Mouse (Mus musculus): Measurements from ENCODE around the gene Mms22l. TPM values are rescaled to one million over a fixed set of nuclear protein-coding genes. Genes with fewer than 3 reads are reported as not detected.

Gene Mms22l
- total and polyA plus RNA-seq, 3 experiments: 0.35 to 0.65 (median 0.45) TPM

GRCm38 (mm10) chr4:24577594-24577993, 81.3 kb downstream of the Mms22l start:
- H3K36me3 ChIP-seq (ENCODE audit: control insufficient read depth, insufficient read depth, low read length): no peaks in the 10 kb centered on the region
- no peaks in the 10 kb centered on the region for H3K27me3 ChIP-seq (ENCODE audit: control insufficient read depth, insufficient read depth, low read length)
- no peaks in the 10 kb centered on the region for H3K4me1 ChIP-seq (ENCODE audit: control insufficient read depth, insufficient read depth, low read length)
- intact Hi-C loops (cut with DNase I): no loop called here
- H3K27ac ChIP-seq: no peak overlapping the region
- DNase-seq: no peak
- H3K9ac ChIP-seq (ENCODE audit: low read depth, low read length): no peak overlapping the region
- WGBS: 92% methylated on average over 5 of the region's 5 CpGs
- H3K4me3 ChIP-seq: no peak overlapping the region
- H3K79me2 ChIP-seq (replicated peaks; ENCODE audit: control insufficient read depth, insufficient read depth, low read length): no peaks in the 10 kb centered on the region
- TF ChIP-seq CTCF (IDR thresholded peaks at IDR 0.05) (no peak), EP300 (IDR thresholded peaks at IDR 0.05; ENCODE audit: insufficient read depth, low read depth, low read length) (no peak), POLR2A (IDR thresholded peaks at IDR 0.05; ENCODE audit: insufficient read depth, low read depth, low read length) (no peak)

DNA sequence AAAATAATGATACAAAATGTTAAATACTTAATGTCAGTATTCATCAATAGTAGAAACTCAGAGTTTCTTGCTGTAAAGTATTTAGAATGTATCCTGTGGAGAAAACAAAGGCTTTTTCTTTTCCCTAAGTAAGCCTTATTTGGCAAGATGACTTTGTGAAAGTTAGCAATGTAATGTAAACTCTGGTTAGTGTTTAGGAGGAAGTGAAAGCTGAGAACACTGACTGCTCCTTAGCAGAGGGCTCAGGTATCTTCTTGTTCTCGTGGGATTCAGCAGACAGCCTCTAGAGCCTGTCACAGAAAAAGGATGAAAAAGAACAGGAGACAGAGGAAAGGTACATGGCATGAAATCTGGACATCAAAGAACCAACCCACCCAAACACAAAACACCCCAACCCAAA, 86.0 kb downstream of the Mms22l start:
- TF ChIP-seq CTCF (IDR thresholded peaks at IDR 0.05) (no peak), POLR2A (IDR thresholded peaks at IDR 0.05; ENCODE audit: insufficient read depth, low read depth, low read length) (no peak), EP300 (IDR thresholded peaks at IDR 0.05; ENCODE audit: insufficient read depth, low read depth, low read length) (no peak)
- DNase-seq: no peak
- H3K79me2 ChIP-seq (replicated peaks; ENCODE audit: control insufficient read depth, insufficient read depth, low read length): no peaks in the 10 kb centered on the region
- H3K36me3 ChIP-seq (ENCODE audit: control insufficient read depth, insufficient read depth, low read length): no peaks in the 10 kb centered on the region
- H3K4me1 ChIP-seq (ENCODE audit: control insufficient read depth, insufficient read depth, low read length): no peaks in the 10 kb centered on the region
- no peak overlapping the region for H3K27ac ChIP-seq
- whole genome bisulfite sequencing: 50% methylated on average over 1 of the region's 1 CpGs
- intact Hi-C loops (cut with DNase I): no loop called here
- no peak overlapping the region for H3K4me3 ChIP-seq
- H3K9ac ChIP-seq (ENCODE audit: low read depth, low read length): no peak overlapping the region
- H3K27me3 ChIP-seq (ENCODE audit: control insufficient read depth, insufficient read depth, low read length): no peaks in the 10 kb centered on the region

DNA sequence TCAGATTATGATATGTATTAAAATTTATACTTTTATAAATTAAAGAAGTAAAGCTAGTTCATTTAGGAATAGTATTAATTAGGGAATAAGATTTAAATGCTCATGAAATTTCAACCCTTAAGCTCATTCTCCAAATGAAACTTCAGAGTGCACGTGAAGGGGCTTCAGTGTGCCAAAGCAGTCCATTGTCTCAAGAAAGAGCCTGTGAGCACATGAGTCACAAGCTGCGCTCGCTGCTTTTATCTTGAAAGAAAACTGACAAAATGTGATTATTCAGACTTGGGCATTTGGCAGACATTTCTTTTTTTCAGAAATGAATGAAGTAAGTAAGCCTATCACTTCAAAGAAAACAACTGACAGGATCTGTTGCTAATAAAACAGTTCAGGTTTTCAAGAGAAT, 87.7 kb downstream of the Mms22l start:
- intact Hi-C loops (cut with DNase I): no loop called here
- no peak overlapping the region for H3K4me3 ChIP-seq
- no peak overlapping the region for H3K27ac ChIP-seq
- no peak for DNase-seq
- H3K4me1 ChIP-seq (ENCODE audit: control insufficient read depth, insufficient read depth, low read length): no peaks in the 10 kb centered on the region
- no peaks in the 10 kb centered on the region for H3K27me3 ChIP-seq (ENCODE audit: control insufficient read depth, insufficient read depth, low read length)
- H3K79me2 ChIP-seq (replicated peaks; ENCODE audit: control insufficient read depth, insufficient read depth, low read length): no peaks in the 10 kb centered on the region
- H3K36me3 ChIP-seq (ENCODE audit: control insufficient read depth, insufficient read depth, low read length): no peaks in the 10 kb centered on the region
- TF ChIP-seq POLR2A (IDR thresholded peaks at IDR 0.05; ENCODE audit: insufficient read depth, low read depth, low read length): no peak
- TF ChIP-seq CTCF (IDR thresholded peaks at IDR 0.05): no peak
- no peak for TF ChIP-seq EP300 (IDR thresholded peaks at IDR 0.05; ENCODE audit: insufficient read depth, low read depth, low read length)
- 74% methylated on average over 3 of the region's 3 CpGs for WGBS
- H3K9ac ChIP-seq (ENCODE audit: low read depth, low read length): no peak overlapping the region

DNA sequence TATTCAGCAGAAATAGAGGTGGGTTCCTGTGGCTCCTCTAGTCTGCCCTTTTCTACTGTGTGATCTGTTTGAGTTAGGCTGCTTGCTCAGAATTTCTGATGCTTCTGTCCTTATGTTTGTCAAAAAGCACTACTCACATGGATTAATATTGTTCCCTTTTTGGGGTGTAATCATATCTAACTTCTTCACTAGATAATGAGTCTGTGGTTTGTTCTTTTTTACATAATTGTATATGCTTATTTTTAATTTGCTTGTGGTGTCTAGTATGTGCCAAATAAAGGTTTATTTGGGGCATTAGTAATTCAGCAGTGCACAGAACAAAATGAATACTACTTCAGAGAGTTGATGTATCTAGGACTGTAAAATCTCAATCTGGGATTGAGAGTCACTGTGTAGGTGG, 98.6 kb downstream of the Mms22l start:
- Histone ChIP-seq H3K4me1 (ENCODE audit: control insufficient read depth, insufficient read depth, low read length) (no peaks in the 10 kb centered on the region), H3K9ac (ENCODE audit: low read depth, low read length) (no peak overlapping the region), H3K27me3 (ENCODE audit: control insufficient read depth, insufficient read depth, low read length) (no peaks in the 10 kb centered on the region), H3K36me3 (ENCODE audit: control insufficient read depth, insufficient read depth, low read length) (no peaks in the 10 kb centered on the region), H3K4me3 (no peak overlapping the region), H3K27ac (no peak overlapping the region), H3K79me2 (replicated peaks; ENCODE audit: control insufficient read depth, insufficient read depth, low read length) (no peaks in the 10 kb centered on the region)
- intact Hi-C loops (cut with DNase I): no loop called here
- TF ChIP-seq POLR2A (IDR thresholded peaks at IDR 0.05; ENCODE audit: insufficient read depth, low read depth, low read length) (no peak), EP300 (IDR thresholded peaks at IDR 0.05; ENCODE audit: insufficient read depth, low read depth, low read length) (no peak), CTCF (IDR thresholded peaks at IDR 0.05) (no peak)
- no peak for DNase-seq

GRCm38 (mm10) chr4:24596942-24597611, 100.8 kb downstream of the Mms22l start:
- H3K27ac ChIP-seq: no peak overlapping the region
- TF ChIP-seq CTCF (IDR thresholded peaks at IDR 0.05) (no peak), POLR2A (IDR thresholded peaks at IDR 0.05; ENCODE audit: insufficient read depth, low read depth, low read length) (no peak), EP300 (IDR thresholded peaks at IDR 0.05; ENCODE audit: insufficient read depth, low read depth, low read length) (no peak)
- no peaks in the 10 kb centered on the region for H3K79me2 ChIP-seq (replicated peaks; ENCODE audit: control insufficient read depth, insufficient read depth, low read length)
- no peak for DNase-seq
- H3K27me3 ChIP-seq (ENCODE audit: control insufficient read depth, insufficient read depth, low read length): no peaks in the 10 kb centered on the region
- intact Hi-C loops (cut with DNase I): no loop called here
- H3K9ac ChIP-seq (ENCODE audit: low read depth, low read length): no peak overlapping the region
- no peaks in the 10 kb centered on the region for H3K36me3 ChIP-seq (ENCODE audit: control insufficient read depth, insufficient read depth, low read length)
- no peak overlapping the region for H3K4me3 ChIP-seq
- H3K4me1 ChIP-seq (ENCODE audit: control insufficient read depth, insufficient read depth, low read length): no peaks in the 10 kb centered on the region
- WGBS: 65% methylated on average over 6 of the region's 6 CpGs

DNA sequence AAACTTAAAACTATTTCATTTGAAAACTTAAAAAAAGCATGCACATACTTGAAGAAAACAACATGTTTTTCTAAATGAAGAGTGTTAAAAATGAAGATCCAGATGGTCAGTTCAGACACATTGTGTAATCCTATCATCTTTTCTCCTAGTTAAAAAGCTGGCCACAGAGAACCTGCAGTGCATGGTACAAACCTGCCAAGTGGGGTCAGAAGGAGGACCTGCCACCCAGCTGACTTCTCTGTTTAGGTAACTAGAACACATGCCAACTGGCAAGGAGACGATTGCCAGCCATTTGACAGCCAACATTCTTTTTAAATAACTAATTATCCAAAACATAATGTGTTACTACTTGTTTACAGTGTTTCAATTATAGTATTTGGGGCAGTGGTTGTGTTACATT, 102.4 kb downstream of the Mms22l start:
- Histone ChIP-seq H3K9ac (ENCODE audit: low read depth, low read length) (no peak overlapping the region), H3K4me3 (no peak overlapping the region), H3K79me2 (replicated peaks; ENCODE audit: control insufficient read depth, insufficient read depth, low read length) (no peaks in the 10 kb centered on the region), H3K27me3 (ENCODE audit: control insufficient read depth, insufficient read depth, low read length) (no peaks in the 10 kb centered on the region), H3K4me1 (ENCODE audit: control insufficient read depth, insufficient read depth, low read length) (no peaks in the 10 kb centered on the region), H3K36me3 (ENCODE audit: control insufficient read depth, insufficient read depth, low read length) (no peaks in the 10 kb centered on the region), H3K27ac (no peak overlapping the region)
- no peak for DNase-seq
- intact Hi-C loops (cut with DNase I): no loop called here
- TF ChIP-seq POLR2A (IDR thresholded peaks at IDR 0.05; ENCODE audit: insufficient read depth, low read depth, low read length) (no peak), EP300 (IDR thresholded peaks at IDR 0.05; ENCODE audit: insufficient read depth, low read depth, low read length) (no peak)
- 83% methylated on average over 1 of the region's 1 CpGs for WGBS

Measured in heart, adult 2 months (tissue).